Mouse (Mus musculus) right cerebral cortex, postnatal 10 days (tissue): ENCODE data around the gene Vars2.

Experiments used
- DNase-seq, 2 experiments: peaks; one replicate each; pipeline ENCODE4 v3.0.0; 2021; ENCODE audit warnings: low spot score in 2 of 2

The Vars2 gene

DNA sequence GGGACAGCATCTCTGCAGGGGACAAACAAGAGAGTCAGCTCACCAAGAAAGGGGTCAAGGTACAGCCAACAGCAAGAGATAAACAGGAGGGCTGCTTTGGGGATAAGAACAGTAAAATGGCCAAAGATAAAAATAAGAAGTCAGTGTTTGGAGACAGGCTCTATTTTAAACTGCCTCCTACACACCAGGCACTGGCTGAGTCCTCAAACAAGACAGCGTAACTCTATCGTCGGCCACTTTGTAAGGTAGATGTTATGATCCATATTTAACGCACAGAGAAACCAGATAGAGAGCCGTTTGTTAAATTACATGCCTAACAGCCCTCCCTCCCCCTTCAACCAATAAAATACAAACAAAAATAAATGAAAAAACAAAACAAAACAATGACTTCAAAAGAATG is 26.5 kb upstream of the Vars2 start:
- no peak for DNase-seq

GRCm38 (mm10) chr17:35692368-35692767 is 25.0 kb upstream of the Vars2 start:
- DNase-seq = no peak

- DNase-seq = no peak
Observed at GRCm38 (mm10) chr17:35691811-35692210, 24.4 kb upstream of the Vars2 start.

GRCm38 (mm10) chr17:35689936-35690645 is 22.7 kb upstream of the Vars2 start:
- no peak for DNase-seq

DNA sequence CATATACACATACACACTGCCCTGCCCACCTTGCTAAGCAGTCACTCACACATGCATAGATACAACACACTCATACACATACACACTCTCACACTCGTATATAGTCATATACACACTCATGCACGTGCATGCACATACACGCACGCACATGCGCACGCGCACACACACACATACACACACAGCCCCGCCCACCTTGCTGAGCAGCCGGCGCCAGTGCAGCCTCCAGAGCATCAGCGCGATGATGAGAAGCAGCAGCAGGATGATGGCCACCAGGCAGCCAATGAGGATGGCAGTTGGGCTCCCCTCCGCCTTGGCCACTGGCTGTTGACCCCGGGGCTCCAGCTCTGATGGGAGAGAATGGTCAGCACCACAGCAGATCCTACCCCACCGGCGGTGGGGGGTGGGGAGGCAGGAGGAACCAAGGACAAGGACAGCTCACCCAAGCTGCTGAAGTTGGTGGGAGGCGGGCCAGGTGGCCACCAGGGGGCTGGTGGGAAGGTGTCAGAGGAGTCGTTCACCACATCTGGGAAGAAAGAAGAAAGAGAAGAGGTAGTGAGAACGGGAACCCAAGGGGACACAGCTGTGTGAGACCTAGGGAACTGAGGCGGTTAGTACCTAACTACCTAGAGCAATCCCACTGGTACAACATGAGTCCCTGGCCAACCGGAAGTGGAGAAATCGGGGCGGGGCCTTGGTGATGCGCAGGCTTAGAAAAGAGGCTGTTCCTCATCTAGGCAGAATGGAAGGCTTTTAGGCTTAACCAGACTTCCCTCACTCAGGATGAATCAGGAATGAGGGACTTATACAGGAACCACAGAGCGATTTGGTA is 21.2 kb upstream of the Vars2 start:
- no peak for DNase-seq

DNA sequence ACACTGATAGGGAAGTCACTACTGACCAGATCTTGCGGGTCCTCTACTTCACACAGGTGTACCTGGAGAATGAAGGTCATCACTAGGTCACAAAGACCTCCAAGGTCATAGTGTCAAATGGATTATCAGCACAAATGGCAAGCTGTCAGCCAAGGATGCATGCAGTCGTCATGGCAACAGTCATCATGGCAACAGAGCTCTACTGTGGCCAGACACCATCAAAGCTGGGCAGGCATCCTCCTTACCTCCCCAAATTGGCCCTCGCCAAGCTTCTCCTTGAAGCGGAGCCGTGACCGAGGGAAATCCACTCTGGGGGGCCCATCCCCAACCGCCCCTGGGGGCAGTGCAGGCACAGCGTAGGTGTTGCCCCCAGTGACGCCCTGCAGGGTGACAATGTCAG is 17.7 kb upstream of the Vars2 start:
- peak in 1 of 2 experiments; percentile 65 for DNase-seq

GRCm38 (mm10) chr17:35681986-35682385 is 14.6 kb upstream of the Vars2 start:
- no peak for DNase-seq

DNA sequence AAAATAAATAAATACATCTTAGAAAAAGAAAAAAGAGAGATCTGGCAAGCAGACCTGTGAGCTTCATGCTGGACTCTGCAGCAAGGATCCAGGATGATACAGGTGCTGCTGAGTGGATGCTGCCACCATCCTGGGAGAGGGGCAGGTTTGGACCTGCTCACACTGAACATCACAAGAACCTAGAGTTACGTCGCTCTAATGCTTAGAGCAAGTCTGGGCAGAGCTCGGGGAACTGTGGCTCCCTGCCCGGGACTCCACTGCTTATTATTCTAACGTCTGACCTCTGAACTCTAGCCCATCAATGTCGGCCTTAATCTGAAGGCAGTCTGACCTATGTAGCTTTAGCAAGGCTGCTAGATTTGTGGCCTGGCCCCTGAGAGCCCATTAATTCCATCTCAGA is 13.2 kb upstream of the Vars2 start:
- no peak for DNase-seq

GRCm38 (mm10) chr17:35673416-35674035 is 6.1 kb upstream of the Vars2 start, which contains the start of gene Gtf2h4:
Gene Gtf2h4, minus strand, starts transcription at chr17:35673739.
- DNase-seq = peak; percentile 95 to 97

- DNase-seq = no peak
Observed at GRCm38 (mm10) chr17:35672527-35672926, 5.1 kb upstream of the Vars2 start.

DNA sequence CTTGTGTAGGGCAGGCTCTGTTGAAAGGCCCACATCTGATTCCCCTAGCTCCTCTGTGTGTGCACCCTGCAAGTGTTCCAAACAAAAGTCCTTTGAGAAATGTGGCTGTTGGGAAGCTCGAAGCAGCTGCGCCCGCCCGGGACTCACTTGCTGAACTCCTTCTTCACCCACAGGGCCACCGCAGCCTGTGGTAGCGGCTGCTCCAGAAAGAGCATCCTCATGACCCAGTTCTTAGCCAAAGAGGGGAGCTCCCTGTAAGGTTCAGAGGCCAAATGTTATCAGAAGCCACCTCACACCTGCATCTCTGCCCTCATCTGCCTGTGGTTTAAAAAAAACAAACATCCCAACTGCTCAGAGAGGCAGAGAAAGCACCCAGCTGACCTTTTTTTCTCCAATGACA is 4.5 kb upstream of the Vars2 start:
- no peak for DNase-seq

- DNase-seq = no peak
Observed at GRCm38 (mm10) chr17:35669731-35670130, 2.3 kb upstream of the Vars2 start.

DNA sequence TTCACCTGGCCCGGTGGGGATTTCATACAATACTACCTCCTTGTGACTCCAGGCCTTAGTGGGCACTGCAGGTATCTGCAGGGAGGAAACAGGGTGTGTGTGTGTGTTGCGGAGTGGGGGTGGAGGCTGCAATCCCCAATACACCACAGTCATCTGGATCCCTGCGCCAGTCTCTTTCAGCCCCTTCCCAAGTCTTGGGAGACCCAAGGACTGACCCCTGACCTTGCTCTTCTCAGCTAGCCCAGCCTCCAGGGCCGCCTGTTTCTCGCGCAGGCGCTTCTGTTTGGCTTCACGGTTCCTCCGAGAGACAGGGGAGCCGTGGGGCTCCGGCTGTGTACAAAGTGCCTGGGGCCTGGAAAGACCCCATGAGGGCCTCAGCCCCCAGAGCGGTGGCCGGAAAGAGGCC is 538 bp downstream of the Vars2 start:
- DNase-seq = peak in 1 of 2 experiments; percentile 65

DNA sequence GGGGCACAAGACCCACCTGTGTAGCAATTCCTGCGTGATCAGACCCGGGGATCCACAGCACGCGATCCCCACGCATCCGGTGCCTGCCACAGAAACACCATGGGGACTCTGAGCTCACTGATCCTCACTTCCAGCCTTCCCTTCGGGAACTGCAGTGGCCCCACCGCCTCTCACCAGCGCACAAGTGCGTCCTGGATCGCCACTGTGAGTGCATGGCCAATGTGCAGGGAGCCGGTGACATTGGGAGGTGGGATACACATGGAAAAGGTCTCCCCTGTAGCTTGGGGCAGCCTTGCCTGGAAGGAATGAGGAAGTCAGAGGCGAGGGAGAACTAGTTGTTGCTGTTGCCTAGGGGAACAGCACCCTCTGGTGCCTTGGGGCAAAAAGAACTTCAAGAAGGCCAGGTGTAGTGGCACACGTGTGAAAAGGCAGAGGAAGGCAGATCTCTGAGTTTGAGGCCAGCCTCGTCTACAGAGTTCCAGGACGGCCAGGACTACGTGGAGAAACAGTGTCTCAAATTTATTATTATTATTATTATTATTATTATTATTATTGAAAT is 1.4 kb downstream of the Vars2 start:
- peak in 1 of 2 experiments; percentile 59 for DNase-seq

DNA sequence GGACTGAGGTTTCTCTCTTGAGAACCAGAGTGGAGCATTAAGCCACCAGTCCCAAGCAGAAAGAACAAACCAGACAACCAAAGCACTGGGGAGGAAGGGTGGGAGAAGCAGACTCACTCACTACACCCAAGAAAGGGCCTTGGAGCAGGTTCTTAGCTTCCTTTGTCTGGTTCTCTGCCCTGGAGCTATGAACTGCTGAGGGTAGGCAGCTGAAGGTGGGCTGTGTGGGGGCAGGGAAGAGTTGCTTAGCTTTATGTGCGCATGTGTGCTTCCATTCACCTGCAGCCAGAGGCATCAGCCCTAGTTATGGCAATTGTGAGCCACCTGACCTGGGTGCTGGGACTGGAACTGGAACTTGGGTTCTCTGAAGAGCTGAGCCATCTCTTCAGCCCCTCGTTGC is 14.3 kb downstream of the Vars2 start:
- no peak for DNase-seq

DNA sequence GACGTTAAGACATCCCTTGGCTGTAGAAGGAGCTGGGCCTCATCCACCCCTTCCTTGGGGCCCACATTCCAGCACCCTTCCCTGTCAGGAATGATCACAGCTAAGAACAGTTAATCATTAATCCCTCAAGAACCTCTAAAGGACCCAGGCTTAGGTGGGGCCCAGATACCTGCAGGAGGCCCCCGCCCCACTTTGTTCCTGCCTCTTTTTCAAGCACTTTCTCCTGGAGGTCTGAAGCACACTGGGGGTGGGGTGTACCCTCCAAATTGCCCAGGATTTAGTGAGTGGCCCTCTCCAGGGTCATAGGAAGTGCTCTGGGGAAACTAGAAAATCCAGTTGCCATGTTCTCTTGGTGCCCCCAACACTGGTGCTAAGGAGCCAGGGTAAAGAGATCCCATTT is 18.0 kb downstream of the Vars2 start:
- DNase-seq = no peak

DNA sequence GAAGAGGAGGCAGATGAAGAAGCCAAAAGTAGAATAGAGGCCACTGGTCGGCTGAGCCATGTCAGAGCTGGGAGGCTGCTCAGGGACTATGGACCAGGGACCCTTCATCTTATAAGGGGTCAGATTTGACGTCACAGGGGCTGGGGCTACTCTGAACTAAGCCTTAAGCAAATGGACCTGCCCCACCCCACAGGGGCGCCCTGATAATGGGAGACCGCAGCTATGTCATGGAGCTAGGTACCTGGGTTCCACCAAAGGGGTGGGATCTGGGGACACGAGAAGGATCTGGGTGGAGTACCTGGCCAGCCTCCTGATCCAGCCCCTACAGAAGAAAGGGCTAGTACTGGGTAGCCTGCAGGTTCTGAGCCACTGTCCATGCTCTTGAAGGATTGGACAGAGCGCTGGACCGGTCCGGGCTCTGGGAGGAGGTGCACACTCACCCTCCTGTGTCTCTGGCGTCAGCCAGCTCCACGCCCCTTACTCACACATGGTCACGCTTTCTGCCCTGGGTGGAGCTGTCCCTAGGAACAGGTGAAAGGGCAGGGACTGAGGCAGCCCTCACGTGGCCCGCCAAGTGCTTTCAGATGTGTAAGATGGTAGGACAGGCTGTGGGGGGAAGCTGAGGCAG is 23.7 kb downstream of the Vars2 start, which contains the start of gene Mucl3:
Gene Mucl3 (minus strand): TSS at position 87 of the 628 bp plus-strand sequence.
- DNase-seq = no peak

- no peak for DNase-seq
Observed at GRCm38 (mm10) chr17:35639352-35639751, 28.0 kb downstream of the Vars2 start.

- DNase-seq = peak; percentile 66 to 68
Observed at GRCm38 (mm10) chr17:35638475-35639190, 28.8 kb downstream of the Vars2 start.

GRCm38 (mm10) chr17:35636363-35636762 is 31.0 kb downstream of the Vars2 start:
- DNase-seq = peak; percentile 51 to 66

GRCm38 (mm10) chr17:35635699-35636111 is 31.7 kb downstream of the Vars2 start:
- peak; percentile 90 to 91 for DNase-seq
